In genomic region chr6:124803691-124804090, GRCm38 (mm10) we compare ENCODE assay signal across 6 mouse cellular contexts. TPM values are rescaled to one million over a fixed set of nuclear protein-coding genes. Genes with fewer than 3 reads are reported as not detected.
"Had no signal": no experiment of that assay in that cellular context is flagged by ENCODE, and none has a peak within 500 bp of the region (broad histone marks: within the 10 kb centered on the region; RNA-seq: fewer than 3 reads in every experiment).

No protein-coding gene starts in this region.

RNA-seq across cellular contexts. Expression of gene Lrrc23, which starts 24.2 kb away (rescaled TPM):
- polyA plus RNA-seq: liver, adult 2 months; liver, embryonic 12.5 days; liver, embryonic 13.5 days; liver, embryonic 15.5 days; liver, embryonic 16.5 days; macrophage had no signal
